Mouse (Mus musculus): ENCODE results near the gene Scd1.

Gene Scd1

GRCm38 (mm10) chr19:44365733-44366132 is 41.9 kb downstream of the Scd1 start:
- in situ Hi-C loops (cut with MboI): loop anchor here (10.0 kb wide), 1 partner anchor 179 kb away; the partner anchor contains the start of gene Sec31b

DNA sequence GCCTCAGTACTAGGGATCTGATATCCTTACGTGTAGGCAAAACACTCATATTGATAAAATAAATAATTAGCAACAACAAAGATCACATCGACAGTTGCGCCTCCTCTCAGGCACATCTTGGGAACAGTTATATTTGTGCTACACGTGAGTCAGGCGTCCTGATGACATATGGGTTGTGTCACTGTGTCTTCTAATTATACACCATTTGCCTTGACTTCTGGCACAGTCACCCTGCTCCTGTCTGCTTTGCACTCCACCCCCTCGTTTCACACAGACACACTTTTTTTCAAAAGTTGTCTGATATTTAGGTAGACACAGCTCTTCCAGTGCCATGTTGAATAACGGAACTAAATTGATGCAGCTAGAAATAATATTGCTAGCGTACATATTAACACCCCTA is 43.6 kb downstream of the Scd1 start:
- in situ Hi-C loops (cut with MboI): loop anchor here (10.0 kb wide), 1 partner anchor 181 kb away; the partner anchor contains the start of gene Sec31b

GRCm38 (mm10) chr19:44363529-44363928 is 44.1 kb downstream of the Scd1 start:
- in situ Hi-C loops (cut with MboI): loop anchor here (10.0 kb wide), 1 partner anchor 181 kb away; the partner anchor contains the start of gene Sec31b

- in situ Hi-C loops (cut with MboI): no loop called here
These were observed 49.0 kb downstream of the Scd1 start for GRCm38 (mm10) chr19:44358700-44359099.

GRCm38 (mm10) chr19:44351756-44352155 is 55.9 kb downstream of the Scd1 start:
- in situ Hi-C loops (cut with MboI): no loop called here

GRCm38 (mm10) chr19:44349689-44350088 is 58.0 kb downstream of the Scd1 start:
- in situ Hi-C loops (cut with MboI): no loop called here

All from mature B cell (primary cell).